Mouse (Mus musculus) embryonic fibroblast, embryonic 13.5 days (primary cell): ENCODE results near the gene Car15. TPM values are rescaled to one million over a fixed set of nuclear protein-coding genes. Genes with fewer than 3 reads are reported as not detected.

Experiments
- H3K27ac ChIP-seq: 2 replicates; pipeline ENCODE4 v1.5.1; 2012; ENCODE audit warnings: low read length, control low read depth, inconsistent platforms; ENCODE audit not compliant: insufficient read depth
- H3K4me1 ChIP-seq: 2 replicates; pipeline ENCODE4 v1.6.1; 2011; ENCODE audit warnings: low read length; ENCODE audit not compliant: control insufficient read depth, insufficient read depth
- H3K4me3 ChIP-seq: 2 replicates; pipeline ENCODE4 v1.5.1; 2011; ENCODE audit warnings: mild to moderate bottlenecking, control low read depth, low read length; ENCODE audit not compliant: insufficient read depth
- CTCF ChIP-seq: IDR thresholded peaks from 2 replicates; pipeline ENCODE4 v1.5.1; 2011; ENCODE audit warnings: mild to moderate bottlenecking, control low read depth, low read length, moderate library complexity, borderline replicate concordance; ENCODE audit not compliant: insufficient read depth
- POLR2A ChIP-seq: IDR thresholded peaks from 2 replicates; pipeline ENCODE4 v1.6.1; 2011; ENCODE audit warnings: low read depth, mild to moderate bottlenecking, control low read depth, low read length, moderate library complexity
- polyA plus RNA-seq: library from polyadenylated mRNA; stranded (reverse); fragments of >200 nt; gene quantifications from 2 replicates; pipeline ENCODE4 v1.2.4, GENCODE M21; 2011; ENCODE audit warnings: low read depth; ENCODE audit not compliant: missing spikeins, insufficient read length

The Car15 gene
- polyA plus RNA-seq: 0.90 and 1.4 TPM in 2 replicates

DNA sequence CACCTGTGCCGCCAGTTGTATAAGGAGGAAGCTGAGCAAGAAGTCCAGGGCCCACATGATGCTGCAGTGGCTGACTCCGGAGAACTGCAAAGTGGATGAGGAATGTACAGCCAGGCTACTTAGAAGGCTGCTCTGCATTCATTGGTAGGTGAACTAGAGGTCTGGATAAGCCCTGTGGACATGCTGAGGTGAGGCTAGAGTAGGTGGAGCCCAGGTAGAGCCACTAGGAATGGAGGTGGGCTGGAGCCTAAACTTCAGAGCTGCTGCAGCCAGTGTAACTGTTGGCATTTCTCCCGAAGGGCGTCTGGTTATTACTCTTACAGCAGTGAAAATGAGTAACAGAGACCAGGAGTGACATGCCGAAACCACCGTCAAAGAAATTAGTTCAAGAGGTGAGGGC, at the start of gene Car15:
Car15 (minus strand) TSS at position 314 of the 400 bp plus-strand sequence.
- H3K4me3 ChIP-seq: no peak within 1 kb of the TSS
- no peak within 1 kb of the TSS for H3K27ac ChIP-seq
- H3K4me1 ChIP-seq: 0 out of 2 replicates have a peak, but pooled peaks cover 5% of the 10 kb centered on the region
- TF ChIP-seq POLR2A (no peak), CTCF (no peak)

DNA sequence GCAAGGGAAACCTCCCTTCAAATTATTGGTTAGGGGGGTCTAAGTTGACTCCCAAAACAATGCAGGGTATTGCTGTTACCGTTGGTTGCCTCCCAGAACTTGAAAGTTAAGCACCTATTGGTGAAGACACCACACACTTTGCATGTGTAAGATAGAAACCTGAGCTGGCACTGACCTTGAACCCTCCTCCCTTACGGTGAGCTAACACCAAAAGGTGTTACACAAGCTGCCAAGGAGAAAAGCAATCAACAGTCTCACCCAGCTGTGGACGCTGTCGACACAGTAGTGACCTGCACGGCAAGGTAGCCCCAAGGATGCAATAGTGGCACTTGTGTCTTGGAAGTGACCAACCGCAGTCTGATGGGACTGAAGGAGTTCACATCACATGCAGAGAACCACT, 46.0 kb upstream of the Car15 start:
- H3K27ac ChIP-seq: no peak overlapping the region
- H3K4me3 ChIP-seq: no peak overlapping the region
- no peak for TF ChIP-seq POLR2A
- TF ChIP-seq CTCF: no peak
- no peaks in the 10 kb centered on the region for H3K4me1 ChIP-seq

DNA sequence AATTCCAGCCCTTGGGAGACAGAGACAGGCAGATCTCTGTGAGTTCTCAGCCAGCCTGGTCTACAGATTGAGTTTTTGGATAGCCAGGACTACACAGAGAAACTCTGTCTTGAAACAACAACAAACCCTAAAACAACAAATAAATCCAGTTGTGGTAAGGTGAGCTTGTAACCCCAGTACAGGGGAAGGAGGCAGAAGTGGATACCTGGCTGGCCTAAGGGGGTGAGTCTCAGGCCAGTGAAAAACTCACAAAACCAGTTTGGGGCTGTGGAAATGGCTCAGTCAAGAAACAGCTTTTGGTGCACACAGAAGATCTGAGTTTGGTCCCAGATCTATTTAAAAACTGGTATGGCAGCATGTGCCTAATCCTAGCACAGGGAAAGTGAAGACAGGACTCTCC, 44.0 kb upstream of the Car15 start:
- Histone ChIP-seq H3K4me3 (no peak overlapping the region), H3K4me1 (no peaks in the 10 kb centered on the region), H3K27ac (no peak overlapping the region)
- TF ChIP-seq CTCF (no peak), POLR2A (no peak)

DNA sequence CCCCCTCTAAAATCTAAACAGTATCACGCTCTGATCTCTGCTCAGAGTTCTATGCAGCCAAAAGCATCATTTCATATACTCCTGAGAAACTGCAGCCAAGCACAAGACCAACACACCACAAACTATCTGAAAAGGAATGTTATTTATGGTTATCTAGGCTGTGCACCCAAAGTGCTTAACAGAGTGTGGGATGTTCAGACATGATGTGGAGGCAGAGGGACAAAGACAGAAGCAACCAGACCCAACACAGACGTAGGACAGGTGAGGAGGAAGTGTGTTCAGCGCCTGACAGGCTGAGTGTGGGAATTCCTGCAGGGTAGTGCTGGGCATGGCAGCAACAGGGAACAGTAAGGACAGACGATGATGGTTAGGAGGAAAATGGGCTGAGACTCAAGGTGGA, 41.4 kb upstream of the Car15 start:
- no peak overlapping the region for H3K4me3 ChIP-seq
- TF ChIP-seq POLR2A (no peak), CTCF (no peak)
- H3K27ac ChIP-seq: no peak overlapping the region
- no peaks in the 10 kb centered on the region; the same call in none of the 2 replicates for H3K4me1 ChIP-seq

DNA sequence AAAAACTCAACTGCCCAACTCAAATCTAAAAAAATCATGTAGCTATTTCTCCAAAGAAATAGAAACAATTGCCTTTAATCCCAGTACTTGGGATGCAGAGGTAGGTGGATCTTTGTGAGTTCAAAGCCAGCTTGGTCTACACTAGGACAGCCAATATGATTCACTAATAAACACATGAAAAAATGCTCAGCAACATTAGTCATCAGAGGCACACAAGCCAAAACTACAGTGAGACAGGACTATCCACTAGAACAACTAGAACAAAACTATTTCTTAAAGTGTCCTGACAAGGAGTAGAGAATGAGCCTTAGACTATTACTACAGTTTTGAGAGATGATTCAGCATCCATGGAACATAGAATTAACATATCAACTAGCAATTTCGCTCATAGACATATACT, 37.9 kb upstream of the Car15 start:
- Histone ChIP-seq H3K4me1 (peaks cover 2% of the 10 kb centered on the region), H3K27ac (no peak overlapping the region), H3K4me3 (no peak overlapping the region)
- TF ChIP-seq POLR2A (no peak), CTCF (no peak)

DNA sequence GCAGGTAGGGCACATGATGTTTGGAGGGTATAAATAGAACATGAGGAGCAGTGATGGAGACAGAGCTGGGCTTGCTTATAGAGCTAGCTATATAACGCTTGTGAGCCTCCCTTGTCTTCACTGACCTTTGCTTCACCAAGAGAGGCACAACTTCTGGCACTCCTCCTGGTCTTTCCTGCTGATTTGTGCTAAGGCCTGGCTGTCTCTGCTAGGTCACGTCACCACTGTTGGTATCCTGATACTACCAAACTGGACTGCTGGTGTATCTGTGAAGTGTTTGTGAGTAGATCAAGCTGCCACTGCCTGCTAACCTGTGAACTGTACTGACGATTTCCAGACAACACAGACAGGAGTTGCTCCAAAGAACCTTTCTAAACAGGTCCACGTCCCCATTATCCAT, 37.0 kb upstream of the Car15 start:
- TF ChIP-seq POLR2A (no peak), CTCF (no peak)
- no peak overlapping the region for H3K27ac ChIP-seq
- H3K4me3 ChIP-seq: no peak overlapping the region
- peaks cover 2% of the 10 kb centered on the region for H3K4me1 ChIP-seq

DNA sequence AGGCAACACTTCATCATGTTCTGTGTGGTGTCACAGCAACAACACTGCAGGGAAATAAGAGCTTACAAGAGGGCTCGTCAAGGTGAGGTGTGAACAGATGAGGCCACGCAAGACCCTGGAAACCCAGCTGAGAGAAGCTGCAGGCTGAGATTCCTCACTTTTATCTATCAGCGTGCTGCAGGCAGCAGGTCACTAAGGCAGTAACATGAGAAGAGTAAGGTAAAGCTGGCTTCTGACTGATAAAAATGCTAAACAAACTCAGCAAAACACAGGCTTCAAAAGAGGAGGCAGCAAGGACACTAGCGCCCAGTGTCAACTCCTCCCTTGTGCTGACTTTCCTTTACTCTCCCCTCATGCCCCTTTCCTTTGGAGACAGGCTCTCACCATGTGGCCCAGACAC, 34.8 kb upstream of the Car15 start:
- no peak overlapping the region for H3K27ac ChIP-seq
- TF ChIP-seq POLR2A (no peak), CTCF (no peak)
- H3K4me3 ChIP-seq: no peak overlapping the region
- peaks cover 2% of the 10 kb centered on the region for H3K4me1 ChIP-seq

DNA sequence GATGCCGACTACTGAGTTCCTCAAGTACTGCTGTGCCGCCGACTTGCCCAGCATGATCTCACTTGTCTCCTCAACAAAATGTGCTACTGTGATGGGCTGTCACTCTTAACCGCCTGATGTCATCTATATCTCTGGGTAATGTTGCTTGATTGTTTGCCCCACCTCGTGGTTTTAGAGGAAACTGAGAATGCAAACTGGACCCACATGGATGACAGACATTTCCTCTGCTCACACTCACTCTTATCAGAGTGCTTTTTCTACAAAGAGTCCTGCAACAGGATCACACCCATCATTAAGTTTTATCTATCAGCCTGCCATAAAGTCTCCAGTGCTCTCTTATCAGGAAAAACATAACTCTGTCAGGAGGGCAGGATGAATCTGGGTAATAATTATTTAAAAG, 33.1 kb upstream of the Car15 start:
- Histone ChIP-seq H3K4me3 (no peak overlapping the region), H3K27ac (no peak overlapping the region), H3K4me1 (peaks cover 2% of the 10 kb centered on the region; the same call in 1 of the 2 replicates)
- no peak for TF ChIP-seq POLR2A
- no peak for TF ChIP-seq CTCF

DNA sequence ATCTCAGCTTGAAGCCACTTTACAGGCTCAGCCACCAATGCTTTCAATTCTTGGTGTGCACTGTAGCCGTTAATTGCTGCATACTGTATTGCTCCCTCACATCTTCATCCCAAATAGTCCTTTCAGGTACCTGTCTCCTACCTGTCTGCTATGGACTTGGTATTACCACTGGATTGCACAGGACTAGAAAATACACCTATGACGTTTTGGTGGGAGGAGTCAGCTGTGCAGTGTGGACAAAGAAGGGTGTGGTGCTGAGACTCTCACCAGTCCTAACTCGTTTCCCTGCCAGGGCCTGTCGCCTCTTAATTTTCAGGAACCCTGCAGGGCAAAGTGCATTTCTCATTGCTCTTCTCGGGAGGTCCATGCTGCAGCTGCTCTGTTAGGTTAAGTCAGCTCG, 27.6 kb upstream of the Car15 start:
- H3K27ac ChIP-seq: no peak overlapping the region
- no peak overlapping the region for H3K4me3 ChIP-seq
- no peak for TF ChIP-seq POLR2A
- no peak for TF ChIP-seq CTCF
- no peaks in the 10 kb centered on the region for H3K4me1 ChIP-seq

DNA sequence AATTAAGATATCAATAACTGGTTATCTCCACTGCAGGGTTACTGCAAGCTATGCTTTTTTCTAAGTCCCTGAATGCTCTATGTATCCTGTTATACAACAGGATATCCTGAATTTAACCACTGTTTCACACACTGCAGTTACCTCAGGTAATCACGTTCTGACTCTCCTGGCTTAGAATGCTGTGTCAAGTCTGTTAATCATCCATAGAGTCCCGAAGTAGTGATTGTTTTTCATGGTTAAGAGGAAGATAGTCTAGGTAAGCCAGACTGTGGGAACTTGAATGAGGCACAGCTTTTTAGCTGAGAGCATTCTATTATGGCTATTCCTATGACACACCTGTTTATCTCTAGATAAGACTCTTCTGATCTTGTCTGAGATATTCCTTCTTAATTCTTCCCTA, 27.1 kb upstream of the Car15 start:
- TF ChIP-seq CTCF (no peak), POLR2A (no peak)
- H3K4me3 ChIP-seq: no peak overlapping the region
- no peaks in the 10 kb centered on the region for H3K4me1 ChIP-seq
- H3K27ac ChIP-seq: no peak overlapping the region

DNA sequence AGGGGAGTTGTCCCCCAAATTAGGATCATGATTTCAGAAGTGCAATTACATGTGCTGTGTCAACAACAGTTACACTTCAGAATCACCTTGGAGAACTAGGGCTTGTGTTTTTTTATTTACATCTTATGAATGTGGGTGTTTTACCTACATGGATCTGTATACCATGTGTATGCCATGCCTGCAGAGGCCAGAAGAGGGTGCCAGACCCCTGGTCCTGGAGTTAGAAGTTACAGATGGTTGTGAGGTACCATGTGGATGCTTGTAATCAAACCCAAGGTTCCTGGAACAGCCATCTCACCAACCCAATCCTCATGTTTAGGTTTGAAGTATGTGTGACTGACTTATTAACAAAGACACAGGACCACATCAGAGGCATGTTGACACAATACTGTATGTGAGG, 20.4 kb upstream of the Car15 start:
- TF ChIP-seq CTCF: peak; percentile 29; the same call in 1 of the 2 replicates
- TF ChIP-seq POLR2A: no peak
- Histone ChIP-seq H3K4me3 (no peak overlapping the region), H3K4me1 (no peaks in the 10 kb centered on the region), H3K27ac (no peak overlapping the region)
